Mouse (Mus musculus) heart, embryonic 16.5 days (tissue): ENCODE results near the gene Sppl3. TPM values are rescaled to one million over a fixed set of nuclear protein-coding genes. Genes with fewer than 3 reads are reported as not detected.

Source experiments
- ATAC-seq: fragments of 200-750 bp; cut with Nextera tagmentation; replicated peaks from 2 replicates; pipeline ENCODE4 v1.8.0; 2017; ENCODE audit warnings: moderate number of reproducible peaks; ENCODE audit not compliant: insufficient read depth, low FRiP score; ENCODE audit errors: extremely low read depth
- H3K27ac ChIP-seq: fragments of 300-500 bp; sonication (generic); 2 replicates; pipeline ENCODE4 v1.5.1; 2014; ENCODE audit warnings: mild to moderate bottlenecking, low read length, control low read depth, moderate library complexity
- H3K27me3 ChIP-seq: fragments of 300-500 bp; sonication (generic); 2 replicates; pipeline ENCODE4 v1.6.1; 2014; ENCODE audit warnings: low read length, mixed read lengths; ENCODE audit not compliant: control insufficient read depth, insufficient read depth
- H3K36me3 ChIP-seq: fragments of 300-500 bp; sonication (generic); 2 replicates; pipeline ENCODE4 v1.6.1; 2014; ENCODE audit not compliant: control insufficient read depth, insufficient read depth
- H3K4me1 ChIP-seq: fragments of 300-500 bp; sonication (generic); 2 replicates; pipeline ENCODE4 v1.6.1; 2014; ENCODE audit warnings: low read length, mixed read lengths; ENCODE audit not compliant: control insufficient read depth, insufficient read depth
- H3K4me2 ChIP-seq: fragments of 300-500 bp; sonication (generic); 2 replicates; pipeline ENCODE4 v1.6.1; 2014; ENCODE audit warnings: low read depth, mild to moderate bottlenecking, control low read depth, low read length
- H3K4me3 ChIP-seq: fragments of 300-500 bp; sonication (generic); 2 replicates; pipeline ENCODE4 v1.5.1; 2014; ENCODE audit warnings: mild to moderate bottlenecking, control low read depth, low read length
- H3K9ac ChIP-seq: fragments of 300-500 bp; sonication (generic); 2 replicates; pipeline ENCODE4 v1.6.1; 2014; ENCODE audit warnings: low read length, control low read depth
- H3K9me3 ChIP-seq: fragments of 300-500 bp; sonication (generic); replicated peaks from 2 replicates; pipeline ENCODE4 v1.6.1; 2016; ENCODE audit warnings: low read length; ENCODE audit not compliant: control insufficient read depth
- WGBS: fragments of 180-500 bp; shearing (Covaris S2); extraction: QIAGEN DNeasy Blood & Tissue Kit; methylation state at CpG from one replicate; pipeline ENCODE4 v1.1.7; 2014; 5-methylcytosine and 5-hydroxymethylcytosine counted together
- polyA plus RNA-seq: library from polyadenylated mRNA; unstranded; fragments of >200 nt; fragmentation: Nextera tagmentation; extraction: Ambion mirVana; gene quantifications from 2 replicates; pipeline ENCODE4 v1.2.1, GENCODE M21; 2015

Sppl3 gene
- polyA plus RNA-seq, 1 experiment from 2014 or later: 7.3 TPM

- H3K36me3 ChIP-seq: peaks cover 20% of the 10 kb centered on the region
- no peaks in the 10 kb centered on the region for H3K9me3 ChIP-seq
- H3K27me3 ChIP-seq: 0 out of 2 replicates have a peak, but pooled peaks cover 3% of the 10 kb centered on the region
- no peak overlapping the region for H3K27ac ChIP-seq
- ATAC-seq: no peak
- H3K9ac ChIP-seq: no peak overlapping the region
- H3K4me1 ChIP-seq: no peaks in the 10 kb centered on the region
- no peak overlapping the region for H3K4me3 ChIP-seq
- H3K4me2 ChIP-seq: no peak overlapping the region
- WGBS: 83% methylated on average over 9 of the region's 9 CpGs
Observed at GRCm38 (mm10) chr5:115142166-115142697, 131.3 kb downstream of the Sppl3 start.

- Histone ChIP-seq H3K27me3 (no peaks in the 10 kb centered on the region), H3K4me2 (no peak overlapping the region), H3K4me1 (no peaks in the 10 kb centered on the region), H3K9me3 (no peaks in the 10 kb centered on the region), H3K4me3 (no peak overlapping the region), H3K27ac (no peak overlapping the region), H3K36me3 (peaks cover 33% of the 10 kb centered on the region), H3K9ac (no peak overlapping the region)
- no peak for ATAC-seq
- 70% methylated on average over 10 of the region's 10 CpGs for WGBS
Observed at GRCm38 (mm10) chr5:115143552-115143951, 132.6 kb downstream of the Sppl3 start.

GRCm38 (mm10) chr5:115144471-115144870 lies 133.5 kb downstream of the Sppl3 start:
- 77% methylated on average over 6 of the region's 6 CpGs for WGBS
- no peak overlapping the region; the same call in 1 of the 2 replicates for H3K9ac ChIP-seq

GRCm38 (mm10) chr5:115145253-115145968 lies 134.5 kb downstream of the Sppl3 start:
- Histone ChIP-seq H3K4me2 (no peak overlapping the region), H3K36me3 (peaks cover 50% of the 10 kb centered on the region), H3K9ac (no peak overlapping the region), H3K27ac (no peak overlapping the region), H3K27me3 (no peaks in the 10 kb centered on the region), H3K4me3 (no peak overlapping the region), H3K4me1 (no peaks in the 10 kb centered on the region), H3K9me3 (peaks cover 5% of the 10 kb centered on the region)
- no peak for ATAC-seq
- WGBS: 72% methylated on average over 11 of the region's 11 CpGs

More at GRCm38 (mm10) chr5:115144471-115144870, 133.5 kb downstream of the Sppl3 start:
- no peak for ATAC-seq
- Histone ChIP-seq H3K4me1 (no peaks in the 10 kb centered on the region), H3K9me3 (peaks cover 3% of the 10 kb centered on the region), H3K4me2 (no peak overlapping the region), H3K4me3 (no peak overlapping the region), H3K27ac (no peak overlapping the region), H3K27me3 (no peaks in the 10 kb centered on the region), H3K36me3 (peaks cover 40% of the 10 kb centered on the region)

- peaks cover 55% of the 10 kb centered on the region for H3K36me3 ChIP-seq
- no peak for ATAC-seq
- H3K4me2 ChIP-seq: no peak overlapping the region
- no peak overlapping the region for H3K4me3 ChIP-seq
- WGBS: 71% methylated on average over 6 of the region's 6 CpGs
- H3K27ac ChIP-seq: no peak overlapping the region
- H3K9me3 ChIP-seq: peaks cover 5% of the 10 kb centered on the region
- no peaks in the 10 kb centered on the region for H3K27me3 ChIP-seq
- H3K4me1 ChIP-seq: no peaks in the 10 kb centered on the region
- H3K9ac ChIP-seq: no peak overlapping the region
Observed at GRCm38 (mm10) chr5:115145976-115146746, 135.2 kb downstream of the Sppl3 start.

- peaks cover 55% of the 10 kb centered on the region for H3K36me3 ChIP-seq
- H3K4me2 ChIP-seq: no peak overlapping the region
- peaks cover 5% of the 10 kb centered on the region for H3K9me3 ChIP-seq
- 0 out of 2 replicates have a peak, but pooled peaks cover under 1% of the 10 kb centered on the region for H3K4me1 ChIP-seq
- H3K4me3 ChIP-seq: no peak overlapping the region
- no peak overlapping the region for H3K27ac ChIP-seq
- no peak overlapping the region for H3K9ac ChIP-seq
- H3K27me3 ChIP-seq: no peaks in the 10 kb centered on the region
- ATAC-seq: no peak
Observed at GRCm38 (mm10) chr5:115146747-115147130, 135.8 kb downstream of the Sppl3 start.

- ATAC-seq: no peak
- H3K4me1 ChIP-seq: peaks cover 7% of the 10 kb centered on the region
- no peak overlapping the region for H3K27ac ChIP-seq
- peaks cover 5% of the 10 kb centered on the region for H3K9me3 ChIP-seq
- peaks cover 55% of the 10 kb centered on the region for H3K36me3 ChIP-seq
- H3K4me3 ChIP-seq: no peak overlapping the region
- H3K9ac ChIP-seq: no peak overlapping the region
- H3K4me2 ChIP-seq: no peak overlapping the region
- H3K27me3 ChIP-seq: no peaks in the 10 kb centered on the region
- WGBS: 78% methylated on average over 3 of the region's 3 CpGs
Observed at GRCm38 (mm10) chr5:115147388-115147787, 136.5 kb downstream of the Sppl3 start.

GRCm38 (mm10) chr5:115148378-115148777 lies 137.4 kb downstream of the Sppl3 start:
- Histone ChIP-seq H3K27ac (no peak overlapping the region), H3K4me2 (no peak overlapping the region), H3K4me3 (no peak overlapping the region), H3K9me3 (peaks cover 5% of the 10 kb centered on the region), H3K4me1 (peaks cover 17% of the 10 kb centered on the region), H3K27me3 (no peaks in the 10 kb centered on the region), H3K36me3 (peaks cover 53% of the 10 kb centered on the region), H3K9ac (no peak overlapping the region)
- WGBS: 93% methylated on average over 8 of the region's 8 CpGs
- no peak for ATAC-seq
